Mouse (Mus musculus) embryonic fibroblast, embryonic 13.5 days (primary cell): Measurements from ENCODE around the gene Perm1. TPM values are rescaled to one million over a fixed set of nuclear protein-coding genes. Genes with fewer than 3 reads are reported as not detected.

Source experiments
- H3K27ac ChIP-seq: 2 replicates; pipeline ENCODE4 v1.5.1; 2012; ENCODE audit warnings: low read length, control low read depth, inconsistent platforms; ENCODE audit not compliant: insufficient read depth
- H3K4me1 ChIP-seq: 2 replicates; pipeline ENCODE4 v1.6.1; 2011; ENCODE audit warnings: low read length; ENCODE audit not compliant: control insufficient read depth, insufficient read depth
- H3K4me3 ChIP-seq: 2 replicates; pipeline ENCODE4 v1.5.1; 2011; ENCODE audit warnings: mild to moderate bottlenecking, control low read depth, low read length; ENCODE audit not compliant: insufficient read depth
- CTCF ChIP-seq: IDR thresholded peaks from 2 replicates; pipeline ENCODE4 v1.5.1; 2011; ENCODE audit warnings: mild to moderate bottlenecking, control low read depth, low read length, moderate library complexity, borderline replicate concordance; ENCODE audit not compliant: insufficient read depth
- POLR2A ChIP-seq: IDR thresholded peaks from 2 replicates; pipeline ENCODE4 v1.6.1; 2011; ENCODE audit warnings: low read depth, mild to moderate bottlenecking, control low read depth, low read length, moderate library complexity
- polyA plus RNA-seq: library from polyadenylated mRNA; stranded (reverse); fragments of >200 nt; gene quantifications from 2 replicates; pipeline ENCODE4 v1.2.4, GENCODE M21; 2011; ENCODE audit warnings: low read depth; ENCODE audit not compliant: missing spikeins, insufficient read length

The Perm1 gene
- 0.12 TPM in 1 of 2 replicates, not detected in the other for polyA plus RNA-seq

- Histone ChIP-seq H3K27ac (no peak within 1 kb of the TSS), H3K4me1 (no peaks in the 10 kb centered on the region; the same call in 1 of the 2 replicates), H3K4me3 (no peak within 1 kb of the TSS)
- TF ChIP-seq CTCF = no peak
- TF ChIP-seq POLR2A = no peak
Measured at GRCm38 (mm10) chr4:156215649-156216048, at the start of gene Perm1. Gene Perm1 (plus strand): TSS chr4:156215868.

- H3K4me3 ChIP-seq = no peak overlapping the region
- TF ChIP-seq CTCF (no peak), POLR2A (no peak)
- H3K4me1 ChIP-seq = no peaks in the 10 kb centered on the region
- no peak overlapping the region for H3K27ac ChIP-seq
Measured at GRCm38 (mm10) chr4:156166477-156166876, 49.2 kb upstream of the Perm1 start.

- TF ChIP-seq CTCF = no peak
- no peak for TF ChIP-seq POLR2A
- H3K4me1 ChIP-seq = no peaks in the 10 kb centered on the region
- H3K27ac ChIP-seq = no peak overlapping the region
- no peak overlapping the region for H3K4me3 ChIP-seq
Measured at GRCm38 (mm10) chr4:156168611-156169010, 47.1 kb upstream of the Perm1 start.

GRCm38 (mm10) chr4:156169129-156169528 lies 46.5 kb upstream of the Perm1 start:
- no peaks in the 10 kb centered on the region for H3K4me1 ChIP-seq
- no peak for TF ChIP-seq CTCF
- no peak for TF ChIP-seq POLR2A
- H3K27ac ChIP-seq = no peak overlapping the region
- no peak overlapping the region for H3K4me3 ChIP-seq

GRCm38 (mm10) chr4:156171828-156172227 lies 43.8 kb upstream of the Perm1 start:
- Histone ChIP-seq H3K4me1 (no peaks in the 10 kb centered on the region), H3K4me3 (no peak overlapping the region), H3K27ac (no peak overlapping the region)
- TF ChIP-seq CTCF (no peak), POLR2A (no peak)

GRCm38 (mm10) chr4:156177630-156178029 lies 38.0 kb upstream of the Perm1 start:
- TF ChIP-seq POLR2A (no peak), CTCF (no peak)
- Histone ChIP-seq H3K27ac (no peak overlapping the region), H3K4me1 (no peaks in the 10 kb centered on the region), H3K4me3 (no peak overlapping the region)

GRCm38 (mm10) chr4:156183747-156184146 lies 31.9 kb upstream of the Perm1 start:
- H3K4me3 ChIP-seq = no peak overlapping the region
- no peaks in the 10 kb centered on the region for H3K4me1 ChIP-seq
- no peak overlapping the region for H3K27ac ChIP-seq
- TF ChIP-seq CTCF (no peak), POLR2A (no peak)

- TF ChIP-seq CTCF = no peak
- Histone ChIP-seq H3K4me1 (no peaks in the 10 kb centered on the region; the same call in 1 of the 2 replicates), H3K4me3 (no peak overlapping the region), H3K27ac (no peak overlapping the region)
Measured at GRCm38 (mm10) chr4:156184291-156184954, 31.2 kb upstream of the Perm1 start.

- TF ChIP-seq POLR2A = no peak
- TF ChIP-seq CTCF = no peak
- Histone ChIP-seq H3K4me1 (no peaks in the 10 kb centered on the region; the same call in 1 of the 2 replicates), H3K27ac (no peak overlapping the region), H3K4me3 (no peak overlapping the region)
Measured at GRCm38 (mm10) chr4:156185456-156185949, 30.2 kb upstream of the Perm1 start.

- Histone ChIP-seq H3K4me3 (no peak overlapping the region), H3K27ac (no peak overlapping the region), H3K4me1 (no peaks in the 10 kb centered on the region; the same call in 1 of the 2 replicates)
- TF ChIP-seq CTCF = no peak
Measured at GRCm38 (mm10) chr4:156185950-156186850, 29.5 kb upstream of the Perm1 start.
